Mouse (Mus musculus) liver, postnatal 0 days (tissue): ENCODE data around the gene Fgfr1op. TPM values are rescaled to one million over a fixed set of nuclear protein-coding genes. Genes with fewer than 3 reads are reported as not detected.

Experiments used
- ATAC-seq: fragments of 200-750 bp; cut with Nextera tagmentation; 2 replicates; pipeline ENCODE4 v1.8.0; 2017; ENCODE audit warnings: mild to moderate bottlenecking, moderate library complexity
- DNase-seq: peaks from one replicate; pipeline ENCODE4 v3.0.0-alpha.2; 2016
- H3K27ac ChIP-seq: fragments of 300-500 bp; sonication (generic); 2 replicates; pipeline ENCODE4 v1.5.1; 2014; ENCODE audit warnings: antibody characterized with exemption, moderate library complexity, mild to moderate bottlenecking, low read depth
- H3K27me3 ChIP-seq: fragments of 300-500 bp; sonication (generic); 2 replicates; pipeline ENCODE4 v1.6.1; 2014; ENCODE audit warnings: low read length, control low read depth, mixed read lengths; ENCODE audit not compliant: insufficient read depth
- H3K36me3 ChIP-seq: fragments of 300-500 bp; sonication (generic); replicated peaks from 2 replicates; pipeline ENCODE4 v1.6.1; 2014; ENCODE audit warnings: mild to moderate bottlenecking, control low read depth, low read length, moderate library complexity, mixed read lengths; ENCODE audit not compliant: insufficient read depth
- H3K4me1 ChIP-seq: fragments of 300-500 bp; sonication (generic); 2 replicates; pipeline ENCODE4 v1.6.1; 2014; ENCODE audit warnings: antibody characterized with exemption, mild to moderate bottlenecking, control low read depth; ENCODE audit not compliant: insufficient read depth
- H3K4me2 ChIP-seq: fragments of 300-500 bp; sonication (generic); 2 replicates; pipeline ENCODE4 v1.6.1; 2014; ENCODE audit warnings: low read depth, mild to moderate bottlenecking, low read length, moderate library complexity, mixed read lengths
- H3K4me3 ChIP-seq: fragments of 300-500 bp; sonication (generic); 2 replicates; pipeline ENCODE4 v1.5.1; 2014; ENCODE audit warnings: low read depth, low read length
- H3K9ac ChIP-seq: fragments of 300-500 bp; sonication (generic); replicated peaks from 2 replicates; pipeline ENCODE4 v1.6.1; 2014; ENCODE audit warnings: mild to moderate bottlenecking, moderate library complexity
- H3K9me3 ChIP-seq: fragments of 300-500 bp; sonication (generic); 2 replicates; pipeline ENCODE4 v1.6.1; 2016; ENCODE audit warnings: mild to moderate bottlenecking, control low read depth, low read length, mixed read lengths
- CTCF ChIP-seq: sonication (generic); IDR thresholded peaks from 2 replicates; pipeline ENCODE4 v1.5.1; 2016; ENCODE audit warnings: antibody characterized with exemption, low read depth
- EP300 ChIP-seq: IDR thresholded peaks from 2 replicates; pipeline ENCODE4 v1.6.1; 2016; ENCODE audit warnings: antibody characterized with exemption, low read depth, mild to moderate bottlenecking
- WGBS: fragments of 180-500 bp; shearing (Covaris S2); extraction: QIAGEN DNeasy Blood & Tissue Kit; methylation state at CpG from one replicate; pipeline ENCODE4 v1.1.7; 2014; ENCODE audit not compliant: insufficient replicate concordance; 5-methylcytosine and 5-hydroxymethylcytosine counted together
- polyA plus RNA-seq: library from polyadenylated mRNA; unstranded; fragments of >200 nt; fragmentation: Nextera tagmentation; extraction: Ambion mirVana; gene quantifications from 2 replicates; pipeline ENCODE4 v1.2.1, GENCODE M21; 2015

The Fgfr1op gene
- polyA plus RNA-seq, 1 experiment from 2014 or later: 8.5 TPM

- Histone ChIP-seq H3K9me3 (no peaks in the 10 kb centered on the region), H3K27me3 (no peaks in the 10 kb centered on the region), H3K36me3 (peaks cover 79% of the 10 kb centered on the region), H3K9ac (no peak overlapping the region), H3K4me3 (no peak overlapping the region), H3K4me1 (no peaks in the 10 kb centered on the region), H3K27ac (no peak overlapping the region), H3K4me2 (no peak overlapping the region)
- TF ChIP-seq EP300 (no peak), CTCF (no peak)
- DNase-seq: no peak
- no peak for ATAC-seq
- WGBS: 86% methylated on average over 5 of the region's 5 CpGs
These were observed 11.8 kb downstream of the Fgfr1op start for GRCm38 (mm10) chr17:8177090-8177489.

- no peak for ATAC-seq
- DNase-seq: no peak
- Histone ChIP-seq H3K36me3 (peaks cover 82% of the 10 kb centered on the region), H3K27me3 (no peaks in the 10 kb centered on the region), H3K4me3 (no peak overlapping the region), H3K27ac (no peak overlapping the region), H3K9me3 (no peaks in the 10 kb centered on the region), H3K4me1 (no peaks in the 10 kb centered on the region), H3K9ac (no peak overlapping the region), H3K4me2 (no peak overlapping the region)
- TF ChIP-seq CTCF (no peak), EP300 (no peak)
- WGBS: 87% methylated on average over 5 of the region's 5 CpGs
These were observed 18.5 kb downstream of the Fgfr1op start for GRCm38 (mm10) chr17:8183815-8184214.

GRCm38 (mm10) chr17:8184217-8184616, 18.9 kb downstream of the Fgfr1op start:
- no peak overlapping the region for H3K4me2 ChIP-seq
- DNase-seq: no peak
- no peaks in the 10 kb centered on the region for H3K27me3 ChIP-seq
- TF ChIP-seq CTCF: no peak
- no peak for TF ChIP-seq EP300
- ATAC-seq: no peak
- H3K27ac ChIP-seq: no peak overlapping the region
- H3K36me3 ChIP-seq: peaks cover 79% of the 10 kb centered on the region
- H3K4me3 ChIP-seq: no peak overlapping the region
- no peak overlapping the region for H3K9ac ChIP-seq
- H3K9me3 ChIP-seq: no peaks in the 10 kb centered on the region
- WGBS: 82% methylated on average over 7 of the region's 7 CpGs
- H3K4me1 ChIP-seq: no peaks in the 10 kb centered on the region

GRCm38 (mm10) chr17:8193678-8194077, 28.4 kb downstream of the Fgfr1op start:
- Histone ChIP-seq H3K27ac (no peak overlapping the region), H3K4me3 (no peak overlapping the region), H3K9me3 (no peaks in the 10 kb centered on the region), H3K4me2 (no peak overlapping the region), H3K9ac (no peak overlapping the region), H3K27me3 (no peaks in the 10 kb centered on the region), H3K36me3 (peaks cover 46% of the 10 kb centered on the region), H3K4me1 (no peaks in the 10 kb centered on the region)
- TF ChIP-seq CTCF: no peak
- TF ChIP-seq EP300: no peak
- ATAC-seq: no peak
- 86% methylated on average over 8 of the region's 8 CpGs for WGBS
- DNase-seq: no peak

GRCm38 (mm10) chr17:8195685-8196376, 30.5 kb downstream of the Fgfr1op start:
- Histone ChIP-seq H3K27ac (peak overlapping the region; percentile 55), H3K4me2 (no peak overlapping the region), H3K4me1 (no peaks in the 10 kb centered on the region), H3K4me3 (no peak overlapping the region), H3K36me3 (peaks cover 39% of the 10 kb centered on the region), H3K9ac (no peak overlapping the region), H3K27me3 (no peaks in the 10 kb centered on the region), H3K9me3 (no peaks in the 10 kb centered on the region)
- no peak for TF ChIP-seq CTCF
- no peak for TF ChIP-seq EP300
- DNase-seq: no peak
- 0 out of 2 replicates have a peak, but pooled peaks have one; percentile 25 for ATAC-seq
- WGBS: 50% methylated on average over 8 of the region's 8 CpGs

- H3K27ac ChIP-seq: no peak overlapping the region
- H3K9ac ChIP-seq: no peak overlapping the region
- H3K27me3 ChIP-seq: no peaks in the 10 kb centered on the region
- H3K4me1 ChIP-seq: no peaks in the 10 kb centered on the region
- peak; percentile 47 for TF ChIP-seq CTCF
- TF ChIP-seq EP300: no peak
- ATAC-seq (no peak), DNase-seq (no peak)
- H3K36me3 ChIP-seq: peaks cover 28% of the 10 kb centered on the region
- H3K9me3 ChIP-seq: no peaks in the 10 kb centered on the region
- no peak overlapping the region for H3K4me2 ChIP-seq
- WGBS: 69% methylated on average over 3 of the region's 3 CpGs
- no peak overlapping the region for H3K4me3 ChIP-seq
These were observed 32.4 kb downstream of the Fgfr1op start for GRCm38 (mm10) chr17:8197652-8198051.
